Mouse (Mus musculus) neural tube, embryonic 11.5 days (tissue): Measurements from ENCODE around the gene Dock9. TPM values are rescaled to one million over a fixed set of nuclear protein-coding genes. Genes with fewer than 3 reads are reported as not detected.

Experiments
- ATAC-seq: fragments of 200-750 bp; cut with Nextera tagmentation; 2 replicates; pipeline ENCODE4 v1.8.0; 2017; ENCODE audit warnings: moderate number of reproducible peaks, mild to moderate bottlenecking, moderate TSS enrichment, moderate library complexity; ENCODE audit not compliant: insufficient read depth, low FRiP score, low TSS enrichment
- DNase-seq: peaks from one replicate; pipeline ENCODE4 v3.0.0-alpha.2; 2015; ENCODE audit warnings: low spot score
- H3K27ac ChIP-seq: fragments of 300-500 bp; sonication (generic); 2 replicates; pipeline ENCODE4 v1.5.1; 2014; ENCODE audit warnings: low read depth, mild to moderate bottlenecking, low read length
- H3K27me3 ChIP-seq: fragments of 300-500 bp; sonication (generic); 2 replicates; pipeline ENCODE4 v1.6.1; 2014; ENCODE audit warnings: mild to moderate bottlenecking, low read length, mixed read lengths; ENCODE audit not compliant: control insufficient read depth, insufficient read depth
- H3K36me3 ChIP-seq: fragments of 300-500 bp; sonication (generic); 2 replicates; pipeline ENCODE4 v1.6.1; 2014; ENCODE audit warnings: mild to moderate bottlenecking, low read length, moderate library complexity, mixed read lengths; ENCODE audit not compliant: control insufficient read depth, insufficient read depth
- H3K4me1 ChIP-seq: fragments of 300-500 bp; sonication (generic); 2 replicates; pipeline ENCODE4 v1.6.1; 2014; ENCODE audit warnings: low read length, mixed read lengths; ENCODE audit not compliant: control insufficient read depth, insufficient read depth
- H3K4me2 ChIP-seq: fragments of 300-500 bp; sonication (generic); 2 replicates; pipeline ENCODE4 v1.6.1; 2014; ENCODE audit warnings: low read depth, mild to moderate bottlenecking, moderate library complexity
- H3K4me3 ChIP-seq: fragments of 300-500 bp; sonication (generic); 2 replicates; pipeline ENCODE4 v1.5.1; 2014; ENCODE audit warnings: low read depth, low read length
- H3K9ac ChIP-seq: fragments of 300-500 bp; sonication (generic); 2 replicates; pipeline ENCODE4 v1.6.1; 2014; ENCODE audit warnings: mild to moderate bottlenecking, low read length
- H3K9me3 ChIP-seq: fragments of 300-500 bp; sonication (generic); 2 replicates; pipeline ENCODE4 v1.6.1; 2016; ENCODE audit warnings: low read length; ENCODE audit not compliant: control insufficient read depth
- WGBS: fragments of 180-500 bp; shearing (Covaris S2); extraction: QIAGEN DNeasy Blood & Tissue Kit; methylation state at CpG from one replicate; pipeline ENCODE4 v1.1.7; 2014; 5-methylcytosine and 5-hydroxymethylcytosine counted together
- polyA plus RNA-seq: library from polyadenylated mRNA; unstranded; fragments of >200 nt; fragmentation: Nextera tagmentation; extraction: Ambion mirVana; gene quantifications from 2 replicates; pipeline ENCODE4 v1.2.1, GENCODE M21; 2014

Dock9 gene
- polyA plus RNA-seq, 1 experiment from 2014 or later, result 4.2 TPM

- no peak for ATAC-seq
- no peaks in the 10 kb centered on the region for H3K9me3 ChIP-seq
- 10% methylated on average over 33 of the region's 33 CpGs for WGBS
Observed at GRCm38 (mm10) chr14:121504781-121505484, 292.7 kb downstream of the Dock9 start, which contains the start of gene Slc15a1. Slc15a1 (minus strand) TSS chr14:121505252.

GRCm38 (mm10) chr14:121500577-121500976, 297.1 kb downstream of the Dock9 start:
- Histone ChIP-seq H3K9me3 (no peaks in the 10 kb centered on the region), H3K36me3 (no peaks in the 10 kb centered on the region), H3K27ac (no peak overlapping the region), H3K4me3 (no peak overlapping the region), H3K4me2 (no peak overlapping the region), H3K27me3 (peaks cover 8% of the 10 kb centered on the region), H3K9ac (no peak overlapping the region), H3K4me1 (no peaks in the 10 kb centered on the region)
- no peak for ATAC-seq
- WGBS, result 77% methylated on average over 2 of the region's 2 CpGs
- no peak for DNase-seq

More at GRCm38 (mm10) chr14:121504781-121505484, 292.7 kb downstream of the Dock9 start, which contains the start of gene Slc15a1:
- Histone ChIP-seq H3K4me2 (peak within 1 kb of the TSS; percentile 26), H3K27me3 (peaks cover 17% of the 10 kb centered on the region), H3K27ac (no peak within 1 kb of the TSS), H3K4me1 (no peaks in the 10 kb centered on the region), H3K9ac (no peak within 1 kb of the TSS), H3K36me3 (no peaks in the 10 kb centered on the region), H3K4me3 (no peak within 1 kb of the TSS)
- peak; percentile 16 for DNase-seq

- ATAC-seq (no peak), DNase-seq (no peak)
- H3K4me2 ChIP-seq, result no peak overlapping the region
- no peak overlapping the region for H3K4me3 ChIP-seq
- WGBS, result 75% methylated on average over 1 of the region's 1 CpGs
- H3K27me3 ChIP-seq, result peaks cover 3% of the 10 kb centered on the region; the same call in 1 of the 2 replicates
- H3K36me3 ChIP-seq, result no peaks in the 10 kb centered on the region
- no peak overlapping the region for H3K27ac ChIP-seq
- no peaks in the 10 kb centered on the region for H3K4me1 ChIP-seq
- H3K9ac ChIP-seq, result no peak overlapping the region
- no peaks in the 10 kb centered on the region for H3K9me3 ChIP-seq
Observed at GRCm38 (mm10) chr14:121499769-121500168, 297.9 kb downstream of the Dock9 start.

GRCm38 (mm10) chr14:121497800-121498199, 299.8 kb downstream of the Dock9 start:
- Histone ChIP-seq H3K27me3 (no peaks in the 10 kb centered on the region), H3K9me3 (no peaks in the 10 kb centered on the region), H3K36me3 (no peaks in the 10 kb centered on the region), H3K4me1 (no peaks in the 10 kb centered on the region), H3K4me3 (no peak overlapping the region), H3K9ac (no peak overlapping the region), H3K27ac (no peak overlapping the region), H3K4me2 (no peak overlapping the region)
- DNase-seq (no peak), ATAC-seq (no peak)
- 84% methylated on average over 1 of the region's 1 CpGs for WGBS

GRCm38 (mm10) chr14:121495741-121496140, 301.9 kb downstream of the Dock9 start:
- no peak overlapping the region for H3K4me2 ChIP-seq
- 79% methylated on average over 4 of the region's 4 CpGs for WGBS
- ATAC-seq (no peak), DNase-seq (no peak)
- no peaks in the 10 kb centered on the region for H3K27me3 ChIP-seq
- H3K4me1 ChIP-seq, result no peaks in the 10 kb centered on the region
- no peak overlapping the region for H3K27ac ChIP-seq
- H3K9me3 ChIP-seq, result no peaks in the 10 kb centered on the region
- no peak overlapping the region for H3K4me3 ChIP-seq
- H3K36me3 ChIP-seq, result no peaks in the 10 kb centered on the region
- no peak overlapping the region for H3K9ac ChIP-seq

- Histone ChIP-seq H3K27me3 (no peaks in the 10 kb centered on the region), H3K9me3 (no peaks in the 10 kb centered on the region), H3K36me3 (no peaks in the 10 kb centered on the region), H3K4me2 (no peak overlapping the region), H3K4me1 (no peaks in the 10 kb centered on the region), H3K9ac (no peak overlapping the region), H3K27ac (no peak overlapping the region), H3K4me3 (no peak overlapping the region)
- ATAC-seq (no peak), DNase-seq (no peak)
- WGBS, result 79% methylated on average over 2 of the region's 2 CpGs
Observed at GRCm38 (mm10) chr14:121495120-121495519, 302.5 kb downstream of the Dock9 start.

- no peak for DNase-seq
- no peak overlapping the region for H3K9ac ChIP-seq
- WGBS, result 78% methylated on average over 2 of the region's 2 CpGs
- no peak overlapping the region for H3K4me3 ChIP-seq
- no peaks in the 10 kb centered on the region for H3K4me1 ChIP-seq
- H3K4me2 ChIP-seq, result no peak overlapping the region
- ATAC-seq, result no peak
- H3K27ac ChIP-seq, result no peak overlapping the region
- H3K9me3 ChIP-seq, result no peaks in the 10 kb centered on the region
- H3K27me3 ChIP-seq, result no peaks in the 10 kb centered on the region
- no peaks in the 10 kb centered on the region for H3K36me3 ChIP-seq
Observed at GRCm38 (mm10) chr14:121494238-121494637, 303.4 kb downstream of the Dock9 start.

- Histone ChIP-seq H3K4me2 (no peak overlapping the region), H3K36me3 (no peaks in the 10 kb centered on the region), H3K9me3 (no peaks in the 10 kb centered on the region), H3K27ac (no peak overlapping the region), H3K27me3 (no peaks in the 10 kb centered on the region), H3K9ac (no peak overlapping the region), H3K4me3 (no peak overlapping the region), H3K4me1 (no peaks in the 10 kb centered on the region)
- DNase-seq (no peak), ATAC-seq (no peak)
- 69% methylated on average over 3 of the region's 3 CpGs for WGBS
Observed at GRCm38 (mm10) chr14:121493712-121494111, 303.9 kb downstream of the Dock9 start.

GRCm38 (mm10) chr14:121492328-121492727, 305.3 kb downstream of the Dock9 start:
- Histone ChIP-seq H3K9ac (no peak overlapping the region), H3K27ac (no peak overlapping the region), H3K4me2 (no peak overlapping the region), H3K27me3 (no peaks in the 10 kb centered on the region), H3K36me3 (no peaks in the 10 kb centered on the region), H3K4me3 (no peak overlapping the region), H3K4me1 (no peaks in the 10 kb centered on the region), H3K9me3 (no peaks in the 10 kb centered on the region)
- DNase-seq (no peak), ATAC-seq (no peak)
- WGBS, result 65% methylated on average over 8 of the region's 8 CpGs
